Mouse (Mus musculus) T-helper 2 cell (primary cell): ENCODE data around the gene Tbc1d5.

Source experiments
- in situ Hi-C: fragments of 300-600 bp; cut with MboI, MseI; formaldehyde crosslinking; loops from one replicate; pipeline ENCODE4 v1.15.1; 2025; ENCODE audit warnings: high pct_unique_total_duplicates

Tbc1d5 gene

GRCm38 (mm10) chr17:51043869-51044268 is 135.3 kb downstream of the Tbc1d5 start:
- in situ Hi-C loops: no loop called here

- in situ Hi-C loops: no loop called here
These were observed 138.3 kb downstream of the Tbc1d5 start for GRCm38 (mm10) chr17:51040861-51041260.

- in situ Hi-C loops: no loop called here
These were observed 155.9 kb downstream of the Tbc1d5 start for GRCm38 (mm10) chr17:51023227-51023626.

GRCm38 (mm10) chr17:51016384-51016783 is 162.8 kb downstream of the Tbc1d5 start:
- in situ Hi-C loops: no loop called here

- in situ Hi-C loops: no loop called here
These were observed 165.2 kb downstream of the Tbc1d5 start for GRCm38 (mm10) chr17:51013908-51014307.

- in situ Hi-C loops: no loop called here
These were observed 176.0 kb downstream of the Tbc1d5 start for GRCm38 (mm10) chr17:51003179-51003578.

GRCm38 (mm10) chr17:50998216-50998615 is 180.9 kb downstream of the Tbc1d5 start:
- in situ Hi-C loops: no loop called here

GRCm38 (mm10) chr17:50993294-50993993 is 185.7 kb downstream of the Tbc1d5 start:
- in situ Hi-C loops: no loop called here

GRCm38 (mm10) chr17:50990770-50991405 is 188.3 kb downstream of the Tbc1d5 start:
- in situ Hi-C loops: no loop called here

- in situ Hi-C loops: no loop called here
These were observed 191.2 kb downstream of the Tbc1d5 start for GRCm38 (mm10) chr17:50987935-50988334.

- in situ Hi-C loops: no loop called here
These were observed 197.2 kb downstream of the Tbc1d5 start for GRCm38 (mm10) chr17:50981933-50982332.

GRCm38 (mm10) chr17:50972142-50972541 is 207.0 kb downstream of the Tbc1d5 start:
- in situ Hi-C loops: no loop called here

- in situ Hi-C loops: no loop called here
These were observed 213.0 kb downstream of the Tbc1d5 start for GRCm38 (mm10) chr17:50966147-50966546.

- in situ Hi-C loops: no loop called here
These were observed 224.8 kb downstream of the Tbc1d5 start for GRCm38 (mm10) chr17:50954313-50954712.

- in situ Hi-C loops: no loop called here
These were observed 256.8 kb downstream of the Tbc1d5 start for GRCm38 (mm10) chr17:50922308-50922707.

GRCm38 (mm10) chr17:50915216-50915615 is 263.9 kb downstream of the Tbc1d5 start:
- in situ Hi-C loops: no loop called here

GRCm38 (mm10) chr17:50908568-50909335 is 270.4 kb downstream of the Tbc1d5 start:
- in situ Hi-C loops: no loop called here

GRCm38 (mm10) chr17:50908160-50908559 is 271.0 kb downstream of the Tbc1d5 start:
- in situ Hi-C loops: no loop called here

- in situ Hi-C loops: no loop called here
These were observed 272.5 kb downstream of the Tbc1d5 start for GRCm38 (mm10) chr17:50906630-50907029.

GRCm38 (mm10) chr17:50904463-50904862 is 274.7 kb downstream of the Tbc1d5 start:
- in situ Hi-C loops: no loop called here

GRCm38 (mm10) chr17:50897867-50898266 is 281.3 kb downstream of the Tbc1d5 start:
- in situ Hi-C loops: no loop called here

GRCm38 (mm10) chr17:50889475-50889874 is 289.7 kb downstream of the Tbc1d5 start:
- in situ Hi-C loops: no loop called here
